Mouse (Mus musculus) erythroblast, embryonic 14.5 days (primary cell): ENCODE data around the gene Kcnk13.

Experiments used
- GATA1 ChIP-seq: IDR thresholded peaks from 2 replicates; pipeline ENCODE4 v1.6.1; 2012; ENCODE audit warnings: low read length, inconsistent platforms, mixed read lengths
- TAL1 ChIP-seq: IDR thresholded peaks from 3 replicates; pipeline ENCODE4 v1.6.1; 2012; ENCODE audit warnings: low read length, inconsistent platforms, mixed read lengths

- TF ChIP-seq GATA1 (no peak), TAL1 (no peak)
Observed at GRCm38 (mm10) chr12:100107436-100107835, 143.1 kb downstream of the Kcnk13 start.
